Mouse (Mus musculus): ENCODE results near the gene Ube2v1. TPM values are rescaled to one million over a fixed set of nuclear protein-coding genes. Genes with fewer than 3 reads are reported as not detected.

Gene Ube2v1
- total and polyA plus RNA-seq, 3 experiments: 164 to 343 TPM; not detected in 1

DNA sequence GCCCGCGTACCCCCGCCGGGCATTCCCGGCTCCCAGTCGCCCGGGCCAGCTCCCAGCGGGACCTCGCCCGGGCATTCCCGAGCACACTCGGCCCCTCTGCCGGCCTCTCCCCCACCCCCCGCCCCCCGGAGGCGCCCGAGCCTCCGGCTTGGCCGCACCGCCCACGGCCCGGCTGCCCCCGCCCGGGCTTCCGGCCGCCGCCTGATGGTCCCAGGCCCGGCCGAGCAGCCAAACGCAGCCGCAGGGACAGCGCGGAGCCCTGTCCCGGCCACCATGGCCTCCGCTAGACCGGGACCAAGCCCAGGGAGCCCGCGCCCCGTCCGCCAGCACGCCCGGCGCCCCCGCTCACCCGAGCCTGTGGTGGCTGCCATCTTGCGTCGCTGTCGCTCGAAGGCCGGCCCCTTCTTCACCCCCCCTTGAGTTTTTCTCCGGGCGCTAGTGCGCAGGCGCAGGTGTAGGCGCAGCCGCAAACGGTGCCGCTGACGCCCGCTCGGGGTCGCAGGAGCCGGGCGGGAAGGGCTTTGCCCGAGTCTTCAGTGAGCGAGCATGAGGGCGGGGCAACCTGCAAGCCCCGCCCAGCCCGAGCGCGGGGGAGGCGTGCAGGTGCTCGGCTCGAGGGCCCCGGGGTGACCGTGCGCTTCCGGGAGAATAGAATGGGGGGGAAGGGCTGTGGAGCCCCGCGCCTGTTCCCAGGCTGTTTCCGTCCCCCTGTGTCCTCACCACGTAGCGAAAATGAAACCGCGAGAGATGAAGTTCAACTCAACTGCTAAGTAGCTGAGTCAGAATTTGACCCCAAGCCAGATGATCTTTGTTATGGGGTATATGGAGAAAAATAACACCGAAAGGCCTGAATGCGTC, at the start of gene Ube2v1 (continued):
- TF ChIP-seq MYC (IDR thresholded peaks at IDR 0.05; ENCODE audit: low read depth, low read length) (peak; percentile 90), POLR2A (IDR thresholded peaks at IDR 0.05; ENCODE audit: control insufficient read depth in 1 of 2, insufficient read depth in 1 of 2, low read depth in 1 of 2, low read length in 2 of 2, poor library complexity in 1 of 2) (peak; percentile 78)

DNA sequence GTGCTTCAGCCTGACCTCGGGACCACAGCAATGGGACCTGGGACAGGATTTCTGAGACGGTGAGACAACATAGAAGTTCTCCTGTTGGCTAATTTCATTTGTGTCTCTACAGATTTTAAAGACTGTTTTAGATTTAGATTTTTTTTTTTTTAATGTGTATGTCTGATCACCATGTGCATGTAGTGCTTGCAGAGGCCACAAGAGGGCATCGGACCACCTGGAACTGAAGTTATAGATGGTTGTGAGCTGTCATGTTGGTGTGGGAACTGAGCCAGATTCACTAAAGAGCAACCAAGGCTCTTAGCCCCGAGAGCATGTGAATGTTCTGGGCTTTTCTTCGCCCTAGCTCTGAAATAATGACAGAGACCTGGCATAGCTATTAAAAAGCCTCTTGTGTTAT, 48.8 kb upstream of the Ube2v1 start:
- Histone ChIP-seq H3K27ac (ENCODE audit: control insufficient read depth, low read depth, low read length) (no peak overlapping the region), H3K27me3 (ENCODE audit: control insufficient read depth in 1 of 2, insufficient read depth in 2 of 2, low read length in 2 of 2) (no peaks in the 10 kb centered on the region), H3K9ac (ENCODE audit: control insufficient read depth, low read depth, low read length, poor library complexity, severe bottlenecking) (no peak overlapping the region), H3K79me2 (ENCODE audit: control insufficient read depth, insufficient read depth, low read length, poor library complexity) (no peaks in the 10 kb centered on the region), H3K36me3 (ENCODE audit: control insufficient read depth in 1 of 2, insufficient read depth in 2 of 2, low read length in 2 of 2) (peaks cover 0 to 2% of the 10 kb centered on the region in 2 experiments; a peak in 1 of 4 replicates), H3K4me1 (ENCODE audit: control insufficient read depth in 1 of 2, insufficient read depth in 2 of 2, low read length in 2 of 2) (peaks cover 0 to 13% of the 10 kb centered on the region in 2 experiments; a peak in 1 of 4 replicates), H3K9me3 (replicated peaks; ENCODE audit: insufficient read depth, low read length) (no peaks in the 10 kb centered on the region), H3K4me3 (ENCODE audit: control insufficient read depth in 1 of 2, insufficient read depth in 1 of 2, low read depth in 2 of 2, low read length in 2 of 2) (no peak overlapping the region)
- DNase-seq (ENCODE audit: low read depth, low spot score): peak; percentile 90
- no peak for TF ChIP-seq MYB (IDR thresholded peaks at IDR 0.05; ENCODE audit: low read depth, low read length)
- no peak for TF ChIP-seq UBTF (IDR thresholded peaks at IDR 0.05; ENCODE audit: borderline replicate concordance, insufficient read depth, low read depth, low read length)
- no peak for TF ChIP-seq MEF2A (IDR thresholded peaks at IDR 0.05; ENCODE audit: extremely low read depth, insufficient replicate concordance, low read depth, low read length, poor library complexity, severe bottlenecking)
- TF ChIP-seq SMC3 (IDR thresholded peaks at IDR 0.05; ENCODE audit: low read depth, low read length): peak; percentile 84
- TF ChIP-seq BHLHE40 (IDR thresholded peaks at IDR 0.05; ENCODE audit: borderline replicate concordance, low read depth, low read length): no peak
- no peak for TF ChIP-seq USF2 (IDR thresholded peaks at IDR 0.05; ENCODE audit: borderline replicate concordance in 1 of 2, insufficient read depth in 1 of 2, low read depth in 1 of 2, low read length in 2 of 2)
- TF ChIP-seq EP300 (IDR thresholded peaks at IDR 0.05; ENCODE audit: low read depth in 1 of 2, low read length in 2 of 2): no peak
- TF ChIP-seq ZMIZ1 (IDR thresholded peaks at IDR 0.05; ENCODE audit: low read depth, low read length): no peak
- TF ChIP-seq RAD21 (IDR thresholded peaks at IDR 0.05; ENCODE audit: low read depth, low read length): peak; percentile 78
- TF ChIP-seq GABPA (IDR thresholded peaks at IDR 0.05; ENCODE audit: low read depth, low read length): no peak
- peak; percentile 65 for TF ChIP-seq SIN3A (IDR thresholded peaks at IDR 0.05; ENCODE audit: low read length)
- peak; percentile 73 to 93 (median 78) for TF ChIP-seq CTCF (IDR thresholded peaks at IDR 0.05 in 2 of 3, conservative IDR thresholded peaks at IDR 0.05 in 1 of 3; ENCODE audit: control insufficient read depth in 1 of 3, insufficient read depth in 1 of 3, low read depth in 2 of 3, low read length in 3 of 3, poor library complexity in 1 of 3, severe bottlenecking in 1 of 3)
- TF ChIP-seq MAFK (IDR thresholded peaks at IDR 0.05; ENCODE audit: borderline replicate concordance, low read depth, low read length): no peak
- no peak for TF ChIP-seq GATA1 (IDR thresholded peaks at IDR 0.05; ENCODE audit: low read depth, low read length)
- peak; percentile 92 for TF ChIP-seq ZNF384 (IDR thresholded peaks at IDR 0.05; ENCODE audit: low read depth, low read length)
- TF ChIP-seq ELF1 (IDR thresholded peaks at IDR 0.05; ENCODE audit: low read depth, low read length): no peak
- TF ChIP-seq TAL1 (IDR thresholded peaks at IDR 0.05; ENCODE audit: low read length): no peak
- TF ChIP-seq HCFC1 (IDR thresholded peaks at IDR 0.05; ENCODE audit: low read depth, low read length): no peak
- TF ChIP-seq MAX (IDR thresholded peaks at IDR 0.05; ENCODE audit: low read length): peak; percentile 66; the same call in 1 of the 2 replicates
- peak; percentile 88 for TF ChIP-seq MYC (IDR thresholded peaks at IDR 0.05; ENCODE audit: low read depth, low read length)
- TF ChIP-seq KAT2A (conservative IDR thresholded peaks at IDR 0.05; ENCODE audit: low read depth, low read length): no peak
- no peak for TF ChIP-seq NRF1 (IDR thresholded peaks at IDR 0.05; ENCODE audit: insufficient read depth, low read depth, low read length, poor library complexity, severe bottlenecking)
- no peak for TF ChIP-seq NELFE (IDR thresholded peaks at IDR 0.05; ENCODE audit: low read depth, low read length)
- no peak for TF ChIP-seq RCOR1 (IDR thresholded peaks at IDR 0.05; ENCODE audit: low read depth, low read length)
- TF ChIP-seq ZC3H11A (IDR thresholded peaks at IDR 0.05; ENCODE audit: low read depth, low read length): peak; percentile 60
- TF ChIP-seq ZKSCAN1 (IDR thresholded peaks at IDR 0.05; ENCODE audit: low read depth, low read length): no peak
- no peak for TF ChIP-seq TBP (IDR thresholded peaks at IDR 0.05; ENCODE audit: low read depth, low read length)
- no peak for TF ChIP-seq CHD1 (IDR thresholded peaks at IDR 0.05; ENCODE audit: low read depth, low read length)
- TF ChIP-seq JUND (IDR thresholded peaks at IDR 0.05; ENCODE audit: low read depth, low read length): no peak
- TF ChIP-seq CHD2 (IDR thresholded peaks at IDR 0.05; ENCODE audit: low read length): no peak
- no peak for TF ChIP-seq USF1 (IDR thresholded peaks at IDR 0.05; ENCODE audit: low read depth, low read length)
- TF ChIP-seq POLR2AphosphoS2 (IDR thresholded peaks at IDR 0.05; ENCODE audit: low read length): no peak
- TF ChIP-seq POLR2A (IDR thresholded peaks at IDR 0.05; ENCODE audit: control insufficient read depth in 1 of 2, insufficient read depth in 1 of 2, low read depth in 1 of 2, low read length in 2 of 2, poor library complexity in 1 of 2): no peak
